Mouse (Mus musculus) CH12.LX (cell line): ENCODE measurements around the gene Erbin. TPM values are rescaled to one million over a fixed set of nuclear protein-coding genes. Genes with fewer than 3 reads are reported as not detected.

Experiments used
- DNase-seq: peaks from one replicate; pipeline ENCODE4 v3.0.0-alpha.2; 2013; ENCODE audit errors: extremely low read depth
- H3K27ac ChIP-seq: 2 replicates; pipeline ENCODE4 v1.5.1; 2012; ENCODE audit warnings: low read depth, mild to moderate bottlenecking, control low read depth, moderate library complexity; ENCODE audit not compliant: insufficient read depth
- H3K27me3 ChIP-seq: replicated peaks from 2 replicates; pipeline ENCODE3; 2012; ENCODE audit warnings: inconsistent platforms
- H3K36me3 ChIP-seq, 2 experiments: replicated peaks in 1 of 2; 2 replicates each; pipeline versions ENCODE3 to v1.6.1; 2012; ENCODE audit warnings: inconsistent platforms in 1 of 2, low read length in 1 of 2, mild to moderate bottlenecking in 1 of 2, mixed read lengths in 1 of 2, moderate library complexity in 1 of 2; ENCODE audit not compliant: control insufficient read depth in 1 of 2, insufficient read depth in 1 of 2
- H3K4me1 ChIP-seq, 2 experiments: 2 replicates each; pipeline ENCODE4 v1.6.1; 2012; ENCODE audit warnings: inconsistent platforms in 1 of 2, moderate library complexity in 1 of 2; ENCODE audit not compliant: insufficient read depth in 2 of 2, control insufficient read depth in 1 of 2
- H3K4me2 ChIP-seq: 2 replicates; pipeline ENCODE4 v1.6.1; 2012; ENCODE audit warnings: low read depth, mild to moderate bottlenecking, control low read depth; ENCODE audit not compliant: poor library complexity, insufficient read depth, severe bottlenecking
- H3K4me3 ChIP-seq, 3 experiments: fragments of 150-350 bp in 1 of 3; sonication (generic) in 1 of 3; replicated peaks in 1 of 3; 2 replicates each; pipeline versions ENCODE3 to v1.5.1; 2011 to 2012; ENCODE audit warnings: low read depth in 2 of 3, low read length in 2 of 3, mild to moderate bottlenecking in 2 of 3, moderate library complexity in 2 of 3, control low read depth in 1 of 3, improper control_type of control experiment in 1 of 3, inconsistent platforms in 1 of 3, mixed read lengths in 1 of 3; ENCODE audit not compliant: poor library complexity in 1 of 3
- H3K79me2 ChIP-seq: replicated peaks from 2 replicates; pipeline ENCODE4 v1.6.1; 2012; ENCODE audit warnings: mild to moderate bottlenecking, moderate library complexity; ENCODE audit not compliant: control insufficient read depth, poor library complexity, insufficient read depth, severe bottlenecking; ENCODE audit errors: extremely low read depth
- H3K9ac ChIP-seq: 2 replicates; pipeline ENCODE4 v1.6.1; 2012; ENCODE audit warnings: low read depth, mild to moderate bottlenecking, control low read depth, moderate library complexity; ENCODE audit not compliant: insufficient read depth
- H3K9me3 ChIP-seq: replicated peaks from 2 replicates; pipeline ENCODE3; 2012; ENCODE audit warnings: low read length, inconsistent platforms, mixed read lengths
- CHD2 ChIP-seq: IDR thresholded peaks from 2 replicates; pipeline ENCODE4 v1.6.1; 2011; ENCODE audit warnings: low read length, improper control_type of control experiment
- E2F4 ChIP-seq: IDR thresholded peaks from 2 replicates; pipeline ENCODE4 v1.6.1; 2011; ENCODE audit warnings: low read depth, low read length, improper control_type of control experiment; ENCODE audit not compliant: insufficient replicate concordance
- EP300 ChIP-seq: IDR thresholded peaks from 2 replicates; pipeline ENCODE4 v1.6.1; 2011; ENCODE audit warnings: low read length, improper control_type of control experiment
- ETS1 ChIP-seq: conservative IDR thresholded peaks from 2 replicates; pipeline ENCODE4 v1.6.1; 2012; ENCODE audit warnings: low read depth, mild to moderate bottlenecking, inconsistent platforms, low read length, improper control_type of control experiment, moderate library complexity
- GABPA ChIP-seq: IDR thresholded peaks from 2 replicates; pipeline ENCODE4 v1.6.1; 2012; ENCODE audit warnings: low read depth, low read length, improper control_type of control experiment, inconsistent platforms; ENCODE audit not compliant: insufficient replicate concordance
- HCFC1 ChIP-seq: IDR thresholded peaks from 2 replicates; pipeline ENCODE4 v1.6.1; 2012; ENCODE audit warnings: low read depth, mild to moderate bottlenecking, inconsistent platforms, low read length, improper control_type of control experiment
- JUN ChIP-seq: IDR thresholded peaks from 2 replicates; pipeline ENCODE4 v1.6.1; 2011; ENCODE audit warnings: low read depth, mild to moderate bottlenecking, low read length, improper control_type of control experiment, moderate library complexity; ENCODE audit not compliant: insufficient read depth
- MAFK ChIP-seq: IDR thresholded peaks from 2 replicates; pipeline ENCODE4 v1.6.1; 2011; ENCODE audit warnings: low read length, improper control_type of control experiment; ENCODE audit not compliant: insufficient replicate concordance
- MAX ChIP-seq: IDR thresholded peaks from 2 replicates; pipeline ENCODE4 v1.6.1; 2011; ENCODE audit warnings: low read length, improper control_type of control experiment
- MAZ ChIP-seq: IDR thresholded peaks from 2 replicates; pipeline ENCODE4 v1.6.1; 2012; ENCODE audit warnings: low read depth, mild to moderate bottlenecking, inconsistent platforms, low read length, improper control_type of control experiment, moderate library complexity
- MEF2A ChIP-seq: IDR thresholded peaks from 2 replicates; pipeline ENCODE4 v1.6.1; 2014; ENCODE audit warnings: low read depth, mild to moderate bottlenecking, inconsistent platforms, low read length, improper control_type of control experiment, borderline replicate concordance
- NELFE ChIP-seq: IDR thresholded peaks from 2 replicates; pipeline ENCODE4 v1.6.1; 2011; ENCODE audit warnings: low read depth, low read length, improper control_type of control experiment
- NRF1 ChIP-seq: IDR thresholded peaks from 2 replicates; pipeline ENCODE4 v1.6.1; 2014; ENCODE audit warnings: low read depth, mild to moderate bottlenecking, inconsistent platforms, low read length, improper control_type of control experiment, moderate library complexity
- POLR2AphosphoS2 ChIP-seq: IDR thresholded peaks from 2 replicates; pipeline ENCODE4 v1.6.1; 2011; ENCODE audit warnings: low read depth, low read length, improper control_type of control experiment
- SIN3A ChIP-seq: IDR thresholded peaks from 2 replicates; pipeline ENCODE4 v1.6.1; 2012; ENCODE audit warnings: low read length, improper control_type of control experiment, inconsistent platforms
- SMC3 ChIP-seq: IDR thresholded peaks from 2 replicates; pipeline ENCODE4 v1.6.1; 2011; ENCODE audit warnings: low read depth, low read length, improper control_type of control experiment
- TBP ChIP-seq: conservative IDR thresholded peaks from 2 replicates; pipeline ENCODE4 v1.6.1; 2011; ENCODE audit warnings: low read depth, low read length, improper control_type of control experiment
- USF2 ChIP-seq: conservative IDR thresholded peaks from 2 replicates; pipeline ENCODE4 v1.6.1; 2011; ENCODE audit warnings: low read depth, low read length, improper control_type of control experiment
- ZC3H11A ChIP-seq: IDR thresholded peaks from 2 replicates; pipeline ENCODE4 v1.6.1; 2012; ENCODE audit warnings: low read depth, mild to moderate bottlenecking, inconsistent platforms, low read length, improper control_type of control experiment
- ZMIZ1 ChIP-seq: IDR thresholded peaks from 2 replicates; pipeline ENCODE4 v1.6.1; 2012; ENCODE audit warnings: low read depth, mild to moderate bottlenecking, inconsistent platforms, low read length, improper control_type of control experiment
- ZNF384 ChIP-seq: IDR thresholded peaks from 2 replicates; pipeline ENCODE4 v1.6.1; 2012; ENCODE audit warnings: low read depth, low read length, improper control_type of control experiment, inconsistent platforms
- dilution Hi-C: fragments of 300-500 bp; cut with MboI; formaldehyde crosslinking; loops from 2 replicates; pipeline ENCODE4 v1.14.3; 2020; ENCODE audit warnings: low sequenced_read_pairs; ENCODE audit not compliant: extremely low pct_unique_long_range_greater_than_20kb, extremely low pct_ligation_motif_present
- in situ Hi-C: fragments of 300-500 bp; cut with MboI; formaldehyde crosslinking; loops from 3 replicates; pipeline ENCODE4 v1.14.3; 2019; ENCODE audit warnings: low sequenced_read_pairs, low pct_ligation_motif_present, low pct_unique_long_range_greater_than_20kb, mixed read lengths
- polyA plus RNA-seq: library from polyadenylated mRNA; unstranded; fragments of >175 nt; gene quantifications from 2 replicates; pipeline ENCODE4 v1.2.1, GENCODE M21; 2012; ENCODE audit warnings: low read depth; ENCODE audit not compliant: insufficient read length
- total RNA-seq, 2 experiments: library from RNA; depleted of rRNA; stranded (reverse); fragments of 300-350 nt in 1 of 2; fragments of >200 nt in 1 of 2; gene quantifications; 2 replicates each; pipeline ENCODE4 v1.2.3; 2012 to 2014

The Erbin gene
- total and polyA plus RNA-seq, 3 experiments: 26.2 to 45.8 (median 30.9) TPM

- no peak overlapping the region for H3K9ac ChIP-seq
- peaks cover 3 to 7% of the 10 kb centered on the region in 2 experiments; a peak in 1 of 4 replicates for H3K4me1 ChIP-seq
- TF ChIP-seq SMC3 (no peak), MEF2A (no peak), ZC3H11A (no peak), SIN3A (no peak), USF2 (no peak), MAZ (no peak), MAFK (no peak), POLR2AphosphoS2 (no peak), ZMIZ1 (no peak), TBP (no peak), MAX (no peak)
- in situ Hi-C loops: no loop called here
- no peak overlapping the region for H3K4me2 ChIP-seq
- H3K27ac ChIP-seq: no peak overlapping the region
- no peak overlapping the region for H3K4me3 ChIP-seq
- dilution Hi-C loops: no loop called here
- H3K79me2 ChIP-seq: no peaks in the 10 kb centered on the region
- H3K27me3 ChIP-seq: no peaks in the 10 kb centered on the region
- H3K36me3 ChIP-seq: peaks cover 17 to 40% of the 10 kb centered on the region in 2 experiments
- H3K9me3 ChIP-seq: no peaks in the 10 kb centered on the region
- no peak for DNase-seq
Observed at GRCm38 (mm10) chr13:103862041-103862440, 58.3 kb downstream of the Erbin start.

DNA sequence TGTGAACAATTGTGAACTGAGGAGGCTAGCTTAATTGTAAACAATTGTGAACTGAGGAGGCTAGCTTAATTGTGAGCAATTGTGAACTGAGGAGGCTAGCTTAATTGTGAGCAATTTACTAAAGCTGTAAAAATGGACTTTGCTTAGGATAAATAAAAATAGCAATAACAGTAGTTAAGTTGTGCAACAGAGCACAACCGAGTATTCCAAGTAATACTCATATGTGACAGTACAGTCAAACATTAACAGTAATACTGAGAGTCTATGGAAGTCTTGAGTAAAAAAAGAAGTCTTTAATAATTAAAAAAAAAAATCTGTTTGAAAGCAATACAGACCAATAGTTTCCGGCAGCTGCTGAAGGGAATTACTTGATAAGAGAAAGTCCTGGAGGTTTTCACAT, 61.3 kb downstream of the Erbin start:
- peaks cover 0 to 4% of the 10 kb centered on the region in 2 experiments; a peak in 1 of 4 replicates for H3K4me1 ChIP-seq
- TF ChIP-seq NRF1 (no peak), E2F4 (no peak), ETS1 (no peak), SMC3 (no peak), MAX (no peak), EP300 (no peak), GABPA (no peak), NELFE (no peak), CHD2 (no peak), JUN (no peak), ZMIZ1 (no peak), HCFC1 (no peak), ZNF384 (no peak)
- no peaks in the 10 kb centered on the region for H3K9me3 ChIP-seq
- dilution Hi-C loops: no loop called here
- no peak for DNase-seq
- no peaks in the 10 kb centered on the region for H3K79me2 ChIP-seq
- in situ Hi-C loops: no loop called here
- peaks cover 18 to 41% of the 10 kb centered on the region in 2 experiments for H3K36me3 ChIP-seq
- H3K4me3 ChIP-seq: no peak overlapping the region
- H3K27ac ChIP-seq: no peak overlapping the region
- H3K4me2 ChIP-seq: no peak overlapping the region
- no peaks in the 10 kb centered on the region for H3K27me3 ChIP-seq
- no peak overlapping the region for H3K9ac ChIP-seq
